Mouse (Mus musculus): ENCODE results near the gene Fmnl3.

- TF ChIP-seq POLR2A (IDR thresholded peaks at IDR 0.05; ENCODE audit: low read depth, low read length) (no peak), CTCF (IDR thresholded peaks at IDR 0.05; ENCODE audit: extremely low read depth, insufficient read length, insufficient replicate concordance, low read depth, low read length) (no peak)
Measured at GRCm38 (mm10) chr15:99320168-99320674, 50.1 kb downstream of the Fmnl3 start.
